Mouse (Mus musculus) frontal cortex, postnatal 36 days (tissue): ENCODE measurements around the gene Gm6880.
"Not testable (repeated sequence)": the region's sequence is repeated elsewhere in the genome, so short reads cannot be mapped to it uniquely, and the experiment has no call there.

ENCODE experiments used
- DNase-seq, 2 experiments: peaks; one replicate each; pipeline ENCODE4 v3.0.0; 2022; ENCODE audit warnings: low spot score in 2 of 2

Gene Gm6880

GRCm38 (mm10) chrX:74481349-74481885 lies at the start of gene Gm6880:
Gene Gm6880, minus strand, starts transcription at chrX:74481399.
- not testable (repeated sequence) for DNase-seq

GRCm38 (mm10) chrX:74517461-74517860 lies 36.3 kb upstream of the Gm6880 start:
- not testable (repeated sequence) for DNase-seq

GRCm38 (mm10) chrX:74497131-74497530 lies 15.9 kb upstream of the Gm6880 start:
- no peak for DNase-seq

- no peak for DNase-seq
Observed at GRCm38 (mm10) chrX:74452773-74453172, 28.4 kb downstream of the Gm6880 start.

GRCm38 (mm10) chrX:74451157-74451912 lies 29.9 kb downstream of the Gm6880 start:
- no peak for DNase-seq
